Mouse (Mus musculus): ENCODE results near the gene Ascc2.

- TF ChIP-seq CTCF (IDR thresholded peaks at IDR 0.05; ENCODE audit: insufficient read depth, low read depth, low read length) (no peak), POLR2A (IDR thresholded peaks at IDR 0.05; ENCODE audit: insufficient read depth, low read depth, low read length) (no peak)
Observed at GRCm38 (mm10) chr11:4622442-4622986, 15.0 kb upstream of the Ascc2 start.
